Mouse (Mus musculus): ENCODE data around the gene Ccdc43.

Gene Ccdc43

GRCm38 (mm10) chr11:102663416-102663815 is 34.2 kb downstream of the Ccdc43 start, which contains the start of gene Meioc:
Gene Meioc, plus strand, starts transcription at chr11:102663716.
- DNase-seq: no peak

- no peak for DNase-seq
These were observed 40.7 kb downstream of the Ccdc43 start for GRCm38 (mm10) chr11:102656931-102657330.

- no peak for DNase-seq
These were observed 41.2 kb downstream of the Ccdc43 start for GRCm38 (mm10) chr11:102656326-102656926.

- DNase-seq: no peak
These were observed 41.7 kb downstream of the Ccdc43 start for GRCm38 (mm10) chr11:102655888-102656287.

- DNase-seq: no peak
These were observed 44.7 kb downstream of the Ccdc43 start for GRCm38 (mm10) chr11:102652844-102653243.

GRCm38 (mm10) chr11:102651381-102651780 is 46.2 kb downstream of the Ccdc43 start:
- DNase-seq: peak; percentile 82

- DNase-seq: no peak
These were observed 49.7 kb downstream of the Ccdc43 start for GRCm38 (mm10) chr11:102647885-102648284.

GRCm38 (mm10) chr11:102646226-102646625 is 51.4 kb downstream of the Ccdc43 start:
- no peak for DNase-seq

- no peak for DNase-seq
These were observed 53.6 kb downstream of the Ccdc43 start for GRCm38 (mm10) chr11:102643891-102644382.

GRCm38 (mm10) chr11:102636887-102637286 is 60.7 kb downstream of the Ccdc43 start:
- DNase-seq: no peak
